ENCODE assay signal across 8 mouse cellular contexts in the genomic region with DNA sequence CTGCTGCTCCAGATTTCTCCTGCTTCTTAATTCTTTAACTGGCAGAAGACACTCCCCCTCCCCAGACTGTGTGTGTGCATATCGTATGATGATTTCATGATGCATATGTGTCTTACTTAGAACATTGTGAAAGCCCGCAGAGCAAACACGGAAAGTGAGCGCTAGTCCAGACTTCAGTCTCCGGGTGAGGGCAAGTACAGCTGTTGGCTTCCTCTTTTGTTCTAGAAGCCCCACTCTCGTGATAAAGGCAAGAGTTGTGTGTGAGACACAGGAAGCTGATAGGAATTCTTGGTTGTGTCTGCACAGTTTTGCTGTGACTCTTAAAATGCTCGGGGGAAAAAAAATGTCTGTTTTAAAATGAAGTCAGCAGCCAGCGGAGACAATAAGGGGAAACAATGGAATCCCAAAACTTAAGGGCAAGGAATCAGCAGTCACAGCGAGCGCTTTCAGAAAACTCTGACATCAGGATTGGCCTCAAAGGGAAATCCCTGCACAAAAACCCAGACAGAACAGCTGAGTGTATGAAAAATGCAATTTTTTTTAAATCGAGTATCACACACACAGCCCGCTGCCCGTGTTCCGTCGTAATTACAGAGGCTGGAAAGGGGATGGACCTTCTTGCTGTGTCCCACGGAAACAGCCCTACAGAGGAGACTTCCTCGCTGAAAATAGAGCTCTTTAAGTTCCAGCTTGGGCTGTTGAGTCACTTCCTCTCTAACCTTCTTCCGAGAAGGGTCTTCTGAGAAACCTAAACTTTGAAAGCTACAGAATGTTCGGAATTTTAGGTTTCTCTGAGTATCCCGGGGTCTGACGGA.
A peak's percentile ranks its signal among the peaks of the same experiment; 100 is the strongest.
DNase-seq lines count a peak whose midpoint lies in the region; ATAC-seq and TF ChIP-seq lines count a peak whose summit lies in the region.

No protein-coding gene starts in this region.

- intact Hi-C loops in left cerebral cortex, postnatal 4 days (cut with DNase I) = no loop called here

- WGBS in heart, embryonic 15.5 days = 31% methylated on average over 21 of the region's 21 CpGs
- WGBS in limb, embryonic 15.5 days = 53% methylated on average over 21 of the region's 21 CpGs
- WGBS in midbrain, postnatal 0 days = 30% methylated on average over 21 of the region's 21 CpGs

- peak overlapping the region; percentile 61 for H3K27ac ChIP-seq in heart, embryonic 15.5 days
- H3K27ac ChIP-seq in limb, embryonic 15.5 days = peak overlapping the region; percentile 59
- no peak overlapping the region for H3K27ac ChIP-seq in midbrain, postnatal 0 days (ENCODE audit: low read depth, low read length)

- H3K36me3 ChIP-seq in heart, embryonic 15.5 days = no peaks in the 10 kb centered on the region
- H3K36me3 ChIP-seq in limb, embryonic 15.5 days = no peaks in the 10 kb centered on the region
- H3K36me3 ChIP-seq in midbrain, postnatal 0 days (ENCODE audit: insufficient read depth, low read length) = no peaks in the 10 kb centered on the region

- no peaks in the 10 kb centered on the region for H3K27me3 ChIP-seq in heart, embryonic 15.5 days
- H3K27me3 ChIP-seq in limb, embryonic 15.5 days = no peaks in the 10 kb centered on the region
- no peaks in the 10 kb centered on the region for H3K27me3 ChIP-seq in midbrain, postnatal 0 days (ENCODE audit: insufficient read depth, low read length)

- H3K4me3 ChIP-seq in heart, embryonic 15.5 days = peak overlapping the region; percentile 32
- no peak overlapping the region; the same call in 1 of the 2 replicates for H3K4me3 ChIP-seq in limb, embryonic 15.5 days
- H3K4me3 ChIP-seq in midbrain, postnatal 0 days (ENCODE audit: low read depth, low read length) = peak overlapping the region; percentile 21; the same call in 1 of the 2 replicates

- peak; percentile 47 for DNase-seq in embryo, embryonic 10.5 days (ENCODE audit: low spot score)
- no peak for DNase-seq in embryo, embryonic 10 days (ENCODE audit: low spot score)
- DNase-seq in brain, adult 2 months (ENCODE audit: low read depth, low spot score) = peak; percentile 14
- DNase-seq in midbrain, postnatal 0 days (ENCODE audit: low spot score) = peak; percentile 15
- no peak for DNase-seq in right cerebral cortex, postnatal 4 days
- no peak for DNase-seq in left cerebral cortex, postnatal 4 days

- TF ChIP-seq CTCF in midbrain, postnatal 0 days (IDR thresholded peaks at IDR 0.05) = no peak

- peak; percentile 53 for ATAC-seq in heart, embryonic 15.5 days (replicated peaks; ENCODE audit: insufficient number of reproducible peaks, insufficient read depth, low FRiP score, low read depth)
- no peak for ATAC-seq in limb, embryonic 15.5 days (ENCODE audit: insufficient number of reproducible peaks, low FRiP score, low TSS enrichment, low read depth)
- ATAC-seq in midbrain, postnatal 0 days (ENCODE audit: low FRiP score) = no peak

- H3K9ac ChIP-seq in heart, embryonic 15.5 days = no peak overlapping the region
- no peak overlapping the region for H3K9ac ChIP-seq in limb, embryonic 15.5 days
- no peak overlapping the region for H3K9ac ChIP-seq in midbrain, postnatal 0 days (replicated peaks; ENCODE audit: low read length, poor library complexity, severe bottlenecking)

- peak overlapping the region; percentile 52 for H3K4me2 ChIP-seq in heart, embryonic 15.5 days
- H3K4me2 ChIP-seq in limb, embryonic 15.5 days = peak overlapping the region; percentile 25; the same call in 1 of the 2 replicates
- peak overlapping the region; percentile 39 for H3K4me2 ChIP-seq in midbrain, postnatal 0 days (ENCODE audit: low read depth, low read length, poor library complexity, severe bottlenecking)

- H3K9me3 ChIP-seq in heart, embryonic 15.5 days (replicated peaks) = no peaks in the 10 kb centered on the region
- no peaks in the 10 kb centered on the region for H3K9me3 ChIP-seq in limb, embryonic 15.5 days
- no peaks in the 10 kb centered on the region for H3K9me3 ChIP-seq in midbrain, postnatal 0 days (ENCODE audit: low read length)

- H3K4me1 ChIP-seq in heart, embryonic 15.5 days (replicated peaks) = peaks cover 8% of the 10 kb centered on the region
- peaks cover 11% of the 10 kb centered on the region; the same call in 1 of the 2 replicates for H3K4me1 ChIP-seq in limb, embryonic 15.5 days
- H3K4me1 ChIP-seq in midbrain, postnatal 0 days (ENCODE audit: insufficient read depth, low read length) = no peaks in the 10 kb centered on the region

Comparison
In these comparisons a context has a peak if more than half of its experiments do, and no peak if none do; other contexts are left out.
1. DNase-seq: peak in embryo, embryonic 10.5 days (single experiment), brain, adult 2 months (single experiment) and midbrain, postnatal 0 days (single experiment); none in embryo, embryonic 10 days (single experiment), right cerebral cortex, postnatal 4 days (single experiment) and left cerebral cortex, postnatal 4 days (single experiment).
2. Peak in every context shown above with its lines, with median percentiles within 50 percentile points of each other: H3K4me2 ChIP-seq.